Mouse (Mus musculus) liver, postnatal 0 days (tissue): ENCODE data around the gene Mvd.

Experiments
- CTCF ChIP-seq: sonication (generic); IDR thresholded peaks from 2 replicates; pipeline ENCODE4 v1.5.1; 2016; ENCODE audit warnings: antibody characterized with exemption, low read depth
- EP300 ChIP-seq: IDR thresholded peaks from 2 replicates; pipeline ENCODE4 v1.6.1; 2016; ENCODE audit warnings: antibody characterized with exemption, low read depth, mild to moderate bottlenecking

- no peak for TF ChIP-seq CTCF
- TF ChIP-seq EP300: no peak
Measured at GRCm38 (mm10) chr8:122452154-122452553, 8.9 kb upstream of the Mvd start.
